Mouse (Mus musculus) ovary, postnatal 10 days (tissue): ENCODE results near the gene Mfge8.

ENCODE experiments used
- DNase-seq: peaks from one replicate; pipeline ENCODE4 v3.0.0; 2022; ENCODE audit warnings: low spot score

Gene Mfge8

DNA sequence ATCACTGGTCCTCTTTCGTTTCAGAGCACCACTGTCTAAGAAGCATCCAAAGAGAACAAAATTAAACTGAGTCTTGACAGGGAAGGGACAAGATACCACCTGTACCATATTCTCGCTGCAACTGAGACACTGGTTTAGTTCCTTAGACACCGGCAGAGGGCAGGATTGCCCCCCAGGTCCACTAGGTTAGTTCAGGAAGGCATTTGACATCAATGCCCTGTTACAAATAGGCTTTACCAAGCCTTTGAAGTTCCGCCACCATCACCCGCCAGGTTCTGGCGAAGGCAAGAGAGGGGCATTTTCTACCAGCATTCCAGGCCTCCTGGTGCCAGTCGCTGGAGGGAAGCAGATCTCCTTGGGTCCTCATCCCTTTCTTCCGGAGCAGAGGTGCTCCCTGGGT lies 19.0 kb downstream of the Mfge8 start:
- no peak for DNase-seq

DNA sequence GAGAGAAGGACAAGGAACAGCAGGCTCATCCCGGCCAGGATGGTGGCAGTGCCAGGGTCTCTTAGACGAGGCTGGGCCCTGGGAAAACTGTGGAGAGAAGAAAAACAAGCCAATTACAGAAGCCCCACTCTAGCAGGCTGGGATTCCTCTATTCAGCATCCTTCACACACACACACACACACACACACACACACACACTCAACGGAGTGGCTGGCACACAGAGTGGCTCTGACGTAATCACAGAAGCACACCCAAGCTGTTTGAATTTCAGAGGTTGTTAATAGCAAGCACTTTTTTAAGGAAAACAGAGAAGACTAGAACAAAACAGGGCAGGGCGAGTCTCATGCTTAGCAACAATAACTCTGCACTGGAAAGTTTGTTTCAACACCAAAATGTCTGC lies 25.4 kb downstream of the Mfge8 start:
- no peak for DNase-seq

GRCm38 (mm10) chr7:79113848-79114247 lies 35.0 kb downstream of the Mfge8 start:
- no peak for DNase-seq

DNA sequence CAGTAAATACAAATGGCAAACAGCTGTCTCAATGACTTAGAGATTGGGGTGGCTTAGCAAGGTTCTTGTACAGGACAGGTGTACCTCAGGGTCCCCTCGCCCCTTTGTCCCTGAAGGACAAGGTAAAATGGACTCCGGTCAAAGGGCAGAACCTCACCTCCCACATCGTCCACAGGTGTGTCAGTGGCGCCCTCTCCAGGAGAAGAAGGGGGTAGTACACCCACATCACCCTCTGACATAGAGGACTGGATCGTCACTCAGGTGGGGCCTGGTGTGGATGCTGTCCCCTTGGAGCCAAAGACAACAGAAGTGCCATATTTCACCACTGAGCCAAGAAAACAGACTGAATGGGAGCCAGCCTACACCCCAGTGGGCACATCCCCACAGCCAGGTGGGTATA lies 52.4 kb downstream of the Mfge8 start:
- DNase-seq, result no peak

DNA sequence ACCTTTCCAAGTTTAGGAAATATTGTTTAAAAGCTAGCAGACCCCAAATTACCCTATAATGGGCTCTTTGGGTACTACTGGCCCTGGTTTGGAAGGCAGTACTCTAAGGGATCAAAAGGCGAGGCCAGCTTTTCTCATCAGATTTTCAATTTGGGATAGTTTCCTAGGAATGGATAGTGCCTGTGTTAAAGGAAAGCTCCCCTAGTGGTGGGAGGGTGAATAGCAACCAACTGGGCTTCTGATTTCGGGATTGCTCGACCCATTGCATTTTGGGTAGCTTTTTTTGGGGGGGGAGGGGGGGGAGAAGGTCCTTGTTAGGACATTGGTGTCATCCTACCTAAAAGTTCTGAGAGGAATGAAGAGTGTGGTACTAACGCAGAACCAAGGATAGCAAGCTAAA lies 59.7 kb downstream of the Mfge8 start:
- DNase-seq, result no peak
